Mouse (Mus musculus): ENCODE measurements around the gene Tstd1. TPM values are rescaled to one million over a fixed set of nuclear protein-coding genes. Genes with fewer than 3 reads are reported as not detected.

Tstd1 gene
- polyA plus RNA-seq (2012; rRNA removed) = 0.76 and 1.2 TPM in 2 replicates

GRCm38 (mm10) chr1:171418660-171419059 lies at the start of gene Tstd1:
TSS of gene Tstd1 (plus strand) at chr1:171418872.

GRCm38 (mm10) chr1:171369845-171370556 lies 48.7 kb upstream of the Tstd1 start, which contains the start of gene Nectin4:
TSS of gene Nectin4 (plus strand) at chr1:171370099.

GRCm38 (mm10) chr1:171388376-171389102 lies 30.1 kb upstream of the Tstd1 start, which contains the start of gene Arhgap30:
TSS of gene Arhgap30 (plus strand) at chr1:171388954.

GRCm38 (mm10) chr1:171410947-171411484 lies 7.7 kb upstream of the Tstd1 start, which contains the start of gene Usf1:
TSS of gene Usf1 (plus strand) at chr1:171411313.

GRCm38 (mm10) chr1:171437264-171438013 lies 18.8 kb downstream of the Tstd1 start, which contains the start of gene F11r:
TSS of gene F11r (plus strand) at chr1:171437535.

Other genes with a start within 250 kb of the Tstd1 start
- 46.5 and 111 TPM in 2 replicates for gene Pcp4l1, start 222.6 kb upstream of the Tstd1 start, polyA plus RNA-seq (2012; rRNA removed)
- 0.12 and 0.35 TPM in 2 replicates for gene Nr1i3, start 204.9 kb upstream of the Tstd1 start, polyA plus RNA-seq (2012; rRNA removed)
- gene Tomm40l, start 196.4 kb upstream of the Tstd1 start, polyA plus RNA-seq (2012; rRNA removed) = 29.2 and 35.2 TPM in 2 replicates
- gene Apoa2, start 193.8 kb upstream of the Tstd1 start, polyA plus RNA-seq (2012; rRNA removed) = 3.0 and 21.2 TPM in 2 replicates
- 66.5 and 67.8 TPM in 2 replicates for gene Fcer1g, start 184.5 kb upstream of the Tstd1 start, polyA plus RNA-seq (2012; rRNA removed)
- gene Adamts4, start 168.5 kb upstream of the Tstd1 start, polyA plus RNA-seq (2012; rRNA removed) = 24.2 and 26.9 TPM in 2 replicates
- 116 and 119 TPM in 2 replicates for gene Ndufs2, start 167.5 kb upstream of the Tstd1 start, polyA plus RNA-seq (2012; rRNA removed)
- 90.9 and 109 TPM in 2 replicates for gene B4galt3, start 148.5 kb upstream of the Tstd1 start, polyA plus RNA-seq (2012; rRNA removed)
- gene Ppox, start 137.7 kb upstream of the Tstd1 start, polyA plus RNA-seq (2012; rRNA removed) = 65.2 and 73.2 TPM in 2 replicates
- gene Usp21, start 130.9 kb upstream of the Tstd1 start, polyA plus RNA-seq (2012; rRNA removed) = 70.8 and 77.9 TPM in 2 replicates
- 12.1 and 13.5 TPM in 2 replicates for gene Ufc1, start 123.8 kb upstream of the Tstd1 start, polyA plus RNA-seq (2012; rRNA removed)
- 41.8 and 54.8 TPM in 2 replicates for gene Dedd, start 89.7 kb upstream of the Tstd1 start, polyA plus RNA-seq (2012; rRNA removed)
- 46.4 and 55.9 TPM in 2 replicates for gene Nit1, start 73.2 kb upstream of the Tstd1 start, polyA plus RNA-seq (2012; rRNA removed)
- gene Pfdn2, start 73.2 kb upstream of the Tstd1 start, polyA plus RNA-seq (2012; rRNA removed) = 7.0 and 13.1 TPM in 2 replicates
- 4.5 and 5.9 TPM in 2 replicates for gene Klhdc9, start 58.1 kb upstream of the Tstd1 start, polyA plus RNA-seq (2012; rRNA removed)
- 4.7 and 5.7 TPM in 2 replicates for gene Nectin4, start 48.8 kb upstream of the Tstd1 start, polyA plus RNA-seq (2012; rRNA removed)
- 2.8 TPM in 2 replicates for gene Arhgap30, start 29.9 kb upstream of the Tstd1 start, polyA plus RNA-seq (2012; rRNA removed)
- 142 and 162 TPM in 2 replicates for gene Usf1, start 7.6 kb upstream of the Tstd1 start, polyA plus RNA-seq (2012; rRNA removed)
- gene F11r, start 18.7 kb downstream of the Tstd1 start, polyA plus RNA-seq (2012; rRNA removed) = 63.7 and 67.6 TPM in 2 replicates
- gene Alyref2, start 84.6 kb downstream of the Tstd1 start, polyA plus RNA-seq (2012; rRNA removed) = 5.7 and 6.1 TPM in 2 replicates
- gene Itln1, start 116.4 kb downstream of the Tstd1 start, polyA plus RNA-seq (2012; rRNA removed) = 0.96 and 2.1 TPM in 2 replicates
- gene Cd244a, start 140.3 kb downstream of the Tstd1 start, polyA plus RNA-seq (2012; rRNA removed) = 0.40 and 0.47 TPM in 2 replicates
- gene Ly9, start 188.5 kb downstream of the Tstd1 start, polyA plus RNA-seq (2012; rRNA removed) = 1.4 and 1.8 TPM in 2 replicates
- gene Slamf7, start 234.2 kb downstream of the Tstd1 start, polyA plus RNA-seq (2012; rRNA removed) = 0.86 and 0.90 TPM in 2 replicates

All from ovary, adult 2 months (tissue).